Mouse (Mus musculus) 3T3-L1 (cell line): ENCODE data around the gene Ociad1.

Experiments
- DNase-seq: peaks from one replicate; pipeline ENCODE4 v3.0.0-alpha.2; 2015; ENCODE audit warnings: low read depth, low spot score

Gene Ociad1

DNA sequence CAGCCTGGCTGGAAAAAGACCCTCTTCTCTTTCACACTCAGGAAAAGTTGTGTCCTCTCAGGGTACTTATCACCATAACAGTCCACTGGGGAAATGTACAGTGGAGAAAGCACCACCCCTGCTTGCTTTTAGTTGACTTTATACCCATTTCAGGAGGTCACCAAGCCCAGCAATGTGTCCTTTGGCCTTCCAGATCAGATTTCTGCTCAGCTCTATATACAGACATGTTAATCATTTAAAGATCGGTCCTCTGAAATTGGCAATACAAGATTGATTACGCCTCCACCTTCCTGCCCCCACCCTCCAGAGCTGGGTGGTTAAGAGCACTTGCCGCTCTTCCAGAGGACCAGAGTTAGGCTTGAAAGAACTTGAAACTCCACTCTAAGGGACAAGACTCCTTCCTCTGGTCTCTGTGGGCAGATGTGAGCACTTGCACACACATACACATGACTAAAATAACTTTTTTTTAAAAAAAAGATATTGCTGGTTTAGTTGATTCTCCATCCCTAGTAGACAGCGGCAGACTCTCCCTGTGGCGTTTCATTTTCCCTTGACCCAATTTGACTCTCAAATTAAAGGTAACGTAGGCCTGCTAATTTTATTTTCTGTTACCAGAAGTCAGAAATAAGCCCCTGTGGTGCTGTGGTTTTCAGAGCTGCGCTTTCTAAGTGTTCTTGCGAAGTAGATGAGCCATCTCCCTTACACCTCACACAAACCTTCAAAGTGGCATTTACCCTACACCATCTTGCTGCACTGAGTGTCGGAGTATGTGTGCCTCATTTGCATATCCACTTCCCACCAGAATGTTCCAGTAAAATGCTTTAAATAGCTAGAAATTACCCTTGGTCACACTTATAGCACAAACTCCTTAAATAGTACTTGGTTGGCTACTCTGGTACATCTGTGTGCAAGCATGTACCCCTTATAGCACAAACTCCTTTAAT is 47.5 kb downstream of the Ociad1 start:
- DNase-seq: no peak

DNA sequence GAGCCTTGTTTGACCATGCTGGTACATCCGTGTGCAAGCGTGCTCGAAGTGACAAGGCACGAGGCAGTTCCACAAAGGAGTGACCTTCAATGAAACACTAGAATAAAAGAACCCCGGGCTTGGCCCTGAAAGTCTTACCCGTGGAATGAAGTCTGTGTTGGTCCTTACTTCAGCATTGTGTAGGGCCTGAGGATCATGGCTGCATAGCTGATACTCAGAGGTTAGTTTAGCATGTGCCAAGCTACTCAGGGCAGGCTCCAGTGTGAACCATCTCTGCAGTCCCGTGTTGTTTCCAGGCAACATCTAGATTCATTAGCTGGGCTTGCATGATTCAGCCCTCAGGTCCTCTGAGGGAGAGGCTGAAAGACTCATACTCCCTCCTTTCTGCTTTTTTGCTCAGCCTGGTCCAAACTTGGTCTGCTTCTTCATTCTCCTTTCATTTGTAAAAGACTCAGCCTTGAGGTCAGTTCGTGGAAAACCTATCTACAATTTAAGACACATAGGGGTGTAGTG is 48.2 kb downstream of the Ociad1 start, which contains the start of gene Ociad2:
Gene Ociad2, minus strand, starts transcription at position 306 of the 513 bp plus-strand sequence.
- DNase-seq: no peak

- peak; percentile 81 for DNase-seq
These were observed 50.2 kb downstream of the Ociad1 start for GRCm38 (mm10) chr5:73342701-73343355.

GRCm38 (mm10) chr5:73344310-73344709 is 51.7 kb downstream of the Ociad1 start:
- peak; percentile 91 for DNase-seq

DNA sequence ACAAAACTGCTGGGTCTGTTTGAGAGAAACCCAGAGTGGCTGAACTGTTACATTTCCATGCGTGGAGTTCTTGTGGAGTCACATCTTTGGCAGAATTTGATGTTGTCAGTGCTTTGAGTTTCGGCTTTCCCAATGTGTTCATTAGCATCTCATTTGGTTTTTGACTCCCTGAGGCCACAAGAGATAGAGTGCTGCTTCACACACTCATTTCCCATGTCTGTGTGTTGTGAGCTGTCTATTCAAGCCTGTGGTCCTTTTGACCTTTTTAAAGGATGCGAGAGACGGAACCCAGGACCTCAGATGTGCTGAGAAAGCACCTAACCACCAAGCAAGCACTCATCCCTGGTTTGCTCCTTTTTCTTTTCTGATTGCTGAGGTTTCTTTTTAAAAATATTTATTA is 52.7 kb downstream of the Ociad1 start:
- DNase-seq: no peak

- DNase-seq: no peak
These were observed 56.9 kb downstream of the Ociad1 start for GRCm38 (mm10) chr5:73349514-73349913.

DNA sequence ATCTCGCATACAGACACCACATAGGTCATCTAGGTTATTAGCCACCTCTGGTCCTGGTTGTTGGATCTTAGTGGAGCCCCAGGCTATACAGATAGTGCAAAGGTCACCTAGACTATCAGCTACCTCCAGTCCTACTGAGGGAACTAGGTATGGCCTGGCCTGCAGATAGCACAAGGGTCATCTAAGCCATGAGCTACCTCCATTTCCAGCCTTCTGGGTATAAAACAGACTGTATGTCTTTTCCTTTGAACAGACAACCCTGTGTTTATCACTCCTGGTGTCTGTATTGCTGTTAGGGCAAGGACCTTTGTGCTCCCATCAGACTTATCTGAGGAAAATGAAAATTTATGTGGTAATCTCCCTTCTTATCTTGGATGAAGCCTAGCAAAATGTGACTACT is 59.2 kb downstream of the Ociad1 start:
- DNase-seq: no peak

DNA sequence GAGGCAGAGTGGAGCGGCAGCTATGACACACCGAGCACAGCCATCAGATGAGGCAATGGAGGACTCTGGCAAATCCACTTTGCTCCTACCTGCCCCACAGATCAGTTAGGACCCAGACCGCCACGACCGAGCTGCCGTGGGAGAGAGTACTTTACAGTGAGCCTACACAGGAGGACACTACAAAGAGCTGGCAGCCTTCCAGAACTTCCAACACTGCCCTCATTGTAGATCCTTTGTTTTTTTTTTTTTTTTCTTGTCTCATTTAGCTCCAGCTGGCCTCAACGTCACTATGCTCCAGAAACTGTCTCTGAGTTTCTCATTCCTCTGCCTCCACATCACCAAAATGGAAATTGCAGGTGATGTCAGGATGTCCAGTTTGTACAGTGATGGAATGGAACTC is 60.9 kb downstream of the Ociad1 start:
- DNase-seq: no peak

- no peak for DNase-seq
These were observed 61.4 kb downstream of the Ociad1 start for GRCm38 (mm10) chr5:73353978-73354377.

- no peak for DNase-seq
These were observed 62.8 kb downstream of the Ociad1 start for GRCm38 (mm10) chr5:73355393-73355792.

GRCm38 (mm10) chr5:73359134-73359751 is 66.7 kb downstream of the Ociad1 start:
- DNase-seq: no peak

GRCm38 (mm10) chr5:73359752-73360141 is 67.2 kb downstream of the Ociad1 start:
- DNase-seq: no peak

DNA sequence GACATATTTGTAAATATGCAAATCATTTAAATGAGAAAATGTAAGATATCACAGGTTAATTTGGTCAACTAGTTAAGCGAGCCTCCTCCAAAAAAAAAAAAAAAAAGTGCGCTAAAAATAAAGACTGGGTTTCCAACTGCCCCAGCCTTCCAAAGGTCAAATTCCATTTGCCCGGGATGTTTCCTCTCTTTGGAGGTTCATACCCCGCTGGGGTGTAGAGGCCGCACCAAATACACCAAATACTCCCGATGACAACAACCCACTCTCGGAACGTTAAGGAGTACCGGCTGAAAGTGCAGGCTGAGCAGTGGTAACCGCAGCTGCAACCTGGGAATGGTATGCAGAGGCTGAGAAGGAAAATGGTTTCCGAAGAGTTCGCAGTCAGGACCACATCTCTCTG is 67.7 kb downstream of the Ociad1 start:
- DNase-seq: no peak

GRCm38 (mm10) chr5:73362338-73362737 is 69.8 kb downstream of the Ociad1 start:
- DNase-seq: no peak

GRCm38 (mm10) chr5:73362791-73363190 is 70.2 kb downstream of the Ociad1 start:
- DNase-seq: no peak
